10 mouse cellular contexts compared by ENCODE assay signal in the genomic region with DNA sequence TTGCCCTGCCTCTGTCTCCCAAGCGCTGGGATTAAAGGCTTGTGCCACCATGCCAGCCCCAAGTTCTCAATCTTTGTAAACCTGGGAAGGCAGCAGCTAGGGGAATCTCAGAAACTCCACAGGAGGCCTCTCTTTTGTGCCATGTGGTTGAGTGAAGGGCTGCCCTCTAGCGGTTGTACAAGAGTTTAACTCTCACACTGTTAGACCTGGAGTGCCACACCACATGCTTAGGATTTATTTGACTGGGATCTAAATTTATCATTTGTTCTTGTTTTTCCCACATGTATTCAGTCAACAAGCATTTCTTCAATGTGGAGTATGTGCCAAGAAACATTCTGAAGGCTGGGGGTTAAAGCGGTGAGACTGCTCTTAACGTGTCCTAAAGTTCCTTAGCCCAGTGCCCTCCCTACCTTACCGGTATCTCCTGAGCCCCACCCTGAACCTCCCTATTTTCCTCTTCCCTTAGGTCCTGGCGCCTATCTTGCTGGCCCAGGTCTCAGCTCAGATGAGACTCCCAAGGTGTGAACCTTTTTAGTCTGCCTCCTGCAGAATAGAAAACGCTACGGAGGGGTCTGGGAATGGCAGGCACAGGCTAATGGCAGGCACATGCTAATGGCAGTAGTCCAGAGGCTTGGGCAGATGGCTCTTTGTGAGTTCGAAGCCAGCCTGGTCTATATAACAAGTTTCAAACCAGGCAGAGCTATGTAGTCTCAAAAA. TPM values are rescaled to one million over a fixed set of nuclear protein-coding genes. Genes with fewer than 3 reads are reported as not detected.
DNase-seq lines count a peak whose midpoint lies in the region; ATAC-seq and TF ChIP-seq lines count a peak whose summit lies in the region.
"Had no signal": no experiment of that assay in that cellular context is flagged by ENCODE, and none has a peak within 500 bp of the region (broad histone marks: within the 10 kb centered on the region; RNA-seq: fewer than 3 reads in every experiment).

No protein-coding gene starts in this region.

- WGBS in cerebellum, adult 2 months = 32% methylated on average over 9 of the region's 9 CpGs
- 53% methylated on average over 9 of the region's 9 CpGs for WGBS in liver, postnatal 0 days (ENCODE audit: insufficient replicate concordance)

- no peak overlapping the region for H3K27ac ChIP-seq in cerebellum, adult 2 months (ENCODE audit: insufficient read depth, low read length)
- no peak overlapping the region for H3K27ac ChIP-seq in liver, postnatal 0 days (ENCODE audit: low read depth)

- H3K4me3 ChIP-seq in G1E (ENCODE audit: low read depth, low read length) = no peak overlapping the region
- H3K4me3 ChIP-seq in cerebellum, adult 2 months (replicated peaks; ENCODE audit: insufficient read depth, low read depth, low read length) = no peak overlapping the region
- H3K4me3 ChIP-seq in liver, postnatal 0 days (ENCODE audit: low read depth, low read length) = no peak overlapping the region

- H3K36me3 ChIP-seq in G1E (replicated peaks) = peaks cover 20% of the 10 kb centered on the region
- H3K36me3 ChIP-seq in liver, postnatal 0 days (replicated peaks; ENCODE audit: insufficient read depth, low read length) = no peaks in the 10 kb centered on the region
- H3K36me3 ChIP-seq: heart, embryonic 15.5 days had no signal

- no peak for ATAC-seq in G1E (ENCODE audit: extremely low read depth, insufficient number of reproducible peaks, low FRiP score, poor library complexity, severe bottlenecking)
- peak; percentile 70 for ATAC-seq in frontal cortex, adult (ENCODE audit: low TSS enrichment)
- no peak for ATAC-seq in liver, postnatal 0 days

- no peak for TF ChIP-seq POLR2A in cerebellum, adult 2 months (IDR thresholded peaks at IDR 0.05; ENCODE audit: borderline replicate concordance, insufficient read depth, low read length)

- no peaks in the 10 kb centered on the region for H3K9me3 ChIP-seq in G1E (replicated peaks)
- no peaks in the 10 kb centered on the region for H3K9me3 ChIP-seq in liver, postnatal 0 days (ENCODE audit: low read length)
- H3K9me3 ChIP-seq: heart, embryonic 15.5 days had no signal

- H3K27me3 ChIP-seq in G1E (ENCODE audit: insufficient read depth, low read length) = peaks cover 14% of the 10 kb centered on the region
- no peaks in the 10 kb centered on the region for H3K27me3 ChIP-seq in cerebellum, adult 2 months (ENCODE audit: control insufficient read depth, insufficient read depth, low read length)
- no peaks in the 10 kb centered on the region for H3K27me3 ChIP-seq in liver, postnatal 0 days (ENCODE audit: insufficient read depth, low read length)
- H3K27me3 ChIP-seq: heart, embryonic 15.5 days had no signal

- peak; percentile 81 for DNase-seq in A20 (ENCODE audit: low read depth, low spot score)
- DNase-seq in G1E (ENCODE audit: low spot score) = peak; percentile 60
- DNase-seq in cerebellum, adult 2 months = peak; percentile 73 to 81
- DNase-seq in kidney, postnatal 14 days = peak; percentile 73
- peak; percentile 71 for DNase-seq in liver, postnatal 0 days
- DNase-seq in right cerebral cortex, adult 18-20 months = peak; percentile 77
- peak; percentile 80 for DNase-seq in thymus, postnatal 4 days

- TF ChIP-seq CTCF in G1E (IDR thresholded peaks at IDR 0.05; ENCODE audit: low read depth, low read length) = peak; percentile 46
- peak; percentile 72; the same call in 1 of the 2 replicates for TF ChIP-seq CTCF in cerebellum, adult 2 months (IDR thresholded peaks at IDR 0.05; ENCODE audit: borderline replicate concordance, insufficient read depth, low read depth, low read length)
- TF ChIP-seq CTCF in liver, postnatal 0 days (IDR thresholded peaks at IDR 0.05; ENCODE audit: low read depth) = peak; percentile 86

- no peak overlapping the region for H3K9ac ChIP-seq in liver, postnatal 0 days (replicated peaks)

- H3K4me1 ChIP-seq in G1E (ENCODE audit: insufficient read depth, low read depth, low read length) = peaks cover 37% of the 10 kb centered on the region
- peaks cover 19% of the 10 kb centered on the region; the same call in 1 of the 2 replicates for H3K4me1 ChIP-seq in cerebellum, adult 2 months (ENCODE audit: control insufficient read depth, insufficient read depth, low read length)
- peaks cover 35% of the 10 kb centered on the region for H3K4me1 ChIP-seq in liver, postnatal 0 days (ENCODE audit: insufficient read depth)

- no peak for TF ChIP-seq EP300 in liver, postnatal 0 days (IDR thresholded peaks at IDR 0.05; ENCODE audit: low read depth)

- no peak overlapping the region for H3K4me2 ChIP-seq in liver, postnatal 0 days (ENCODE audit: low read depth, low read length)

RNA-seq across cellular contexts. Expression of a gene that starts 1.1 kb away (rescaled TPM):
- total RNA-seq in G1E (2014; fragmentation: Nextera tagmentation) = 16.0 and 18.8 TPM in 2 replicates
- 7.1 and 10.2 TPM in 2 replicates for total RNA-seq in G1E (2017)
- polyA plus RNA-seq in G1E (2012) = 16.4 and 18.1 TPM in 2 replicates
- polyA plus RNA-seq in cerebellum, adult 2 months (2012; rRNA removed) = 20.7 and 21.4 TPM in 2 replicates
- 12.4 and 13.1 TPM in 2 replicates for polyA plus RNA-seq in liver, postnatal 0 days (2015; fragmentation: Nextera tagmentation; extraction: Ambion mirVana)

RNA-seq across cellular contexts. Expression of a gene that starts 24.1 kb away (rescaled TPM):
- total RNA-seq in G1E (2014; fragmentation: Nextera tagmentation) (33.5 and 38.4 TPM in 2 replicates), G1E (2017) (14.3 and 17.5 TPM in 2 replicates)
- polyA plus RNA-seq in G1E (2012) = 27.0 and 29.0 TPM in 2 replicates
- polyA plus RNA-seq in cerebellum, adult 2 months (2012; rRNA removed) = 27.5 and 29.4 TPM in 2 replicates
- polyA plus RNA-seq in liver, postnatal 0 days (2015; fragmentation: Nextera tagmentation; extraction: Ambion mirVana) = 7.6 and 8.3 TPM in 2 replicates

RNA-seq across cellular contexts. Expression of a gene that starts 33.1 kb away (rescaled TPM):
- total RNA-seq in G1E (2014; fragmentation: Nextera tagmentation) (not detected in 2 replicates), G1E (2017) (0.23 TPM in 1 of 2 replicates, not detected in the other)
- polyA plus RNA-seq in G1E (2012) = not detected in 2 replicates
- 0.23 and 0.73 TPM in 2 replicates for polyA plus RNA-seq in cerebellum, adult 2 months (2012; rRNA removed)
- polyA plus RNA-seq in liver, postnatal 0 days (2015; fragmentation: Nextera tagmentation; extraction: Ambion mirVana) = not detected in 2 replicates
- polyA plus RNA-seq: heart, embryonic 15.5 days; stomach, embryonic 14.5 days had no signal

RNA-seq across cellular contexts. Expression of a gene that starts 54.5 kb away (rescaled TPM):
- total RNA-seq in G1E (2014; fragmentation: Nextera tagmentation) = 2.3 TPM in 1 of 2 replicates, not detected in the other
- total RNA-seq in G1E (2017) = 0.93 and 1.3 TPM in 2 replicates
- polyA plus RNA-seq in G1E (2012) = 0.53 and 0.59 TPM in 2 replicates
- polyA plus RNA-seq in cerebellum, adult 2 months (2012; rRNA removed) = 21.8 and 25.3 TPM in 2 replicates
- polyA plus RNA-seq in liver, postnatal 0 days (2015; fragmentation: Nextera tagmentation; extraction: Ambion mirVana) = 12.0 and 12.8 TPM in 2 replicates
